Mouse (Mus musculus) lung, adult 2 months (tissue): ENCODE data around the gene Mfrp.
A peak's percentile ranks its signal among the peaks of the same experiment; 100 is the strongest.

Experiments used
- CTCF ChIP-seq: fragments of 200-500 bp; IDR thresholded peaks from 2 replicates; pipeline ENCODE4 v1.5.1; 2011; ENCODE audit warnings: mild to moderate bottlenecking, low read length, control low read depth; ENCODE audit not compliant: insufficient read depth
- POLR2A ChIP-seq: fragments of 200-500 bp; IDR thresholded peaks from 2 replicates; pipeline ENCODE4 v1.6.1; 2011; ENCODE audit warnings: low read depth, mild to moderate bottlenecking, control low read depth, low read length, borderline replicate concordance; ENCODE audit errors: extremely low read depth

DNA sequence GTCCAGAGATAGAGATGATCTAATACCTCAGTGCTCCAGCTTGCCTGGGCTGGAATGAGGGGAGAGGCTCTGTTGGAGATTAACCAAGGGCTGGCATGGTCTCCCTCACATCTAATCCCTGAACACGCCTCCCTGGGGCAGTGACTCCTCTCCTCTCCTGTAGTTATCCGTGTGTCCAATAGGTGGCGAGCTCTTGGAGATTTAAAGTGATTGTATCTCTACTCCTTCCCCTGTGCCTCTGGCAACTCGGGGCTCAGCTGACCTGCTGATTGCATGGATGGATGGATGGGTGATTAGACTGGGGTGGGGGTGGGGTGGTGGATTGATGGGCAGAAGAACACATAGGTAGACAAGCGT lies 24.8 kb upstream of the Mfrp start:
- no peak for TF ChIP-seq POLR2A
- peak; percentile 46 for TF ChIP-seq CTCF
